Mouse (Mus musculus) right cerebral cortex, adult 18-20 months (tissue): Measurements from ENCODE around the gene Trp73.

ENCODE experiments used
- DNase-seq: peaks from one replicate; pipeline ENCODE4 v3.0.0; 2022; ENCODE audit warnings: mixed read lengths

The Trp73 gene

DNA sequence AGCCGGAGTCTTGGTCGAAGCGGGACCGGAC, at the start of gene Trp73:
Trp73 (minus strand) TSS at position 27 of the 31 bp plus-strand sequence.
- no peak for DNase-seq

- DNase-seq = no peak
These were observed 48.9 kb upstream of the Trp73 start for GRCm38 (mm10) chr4:154188948-154189347.

DNA sequence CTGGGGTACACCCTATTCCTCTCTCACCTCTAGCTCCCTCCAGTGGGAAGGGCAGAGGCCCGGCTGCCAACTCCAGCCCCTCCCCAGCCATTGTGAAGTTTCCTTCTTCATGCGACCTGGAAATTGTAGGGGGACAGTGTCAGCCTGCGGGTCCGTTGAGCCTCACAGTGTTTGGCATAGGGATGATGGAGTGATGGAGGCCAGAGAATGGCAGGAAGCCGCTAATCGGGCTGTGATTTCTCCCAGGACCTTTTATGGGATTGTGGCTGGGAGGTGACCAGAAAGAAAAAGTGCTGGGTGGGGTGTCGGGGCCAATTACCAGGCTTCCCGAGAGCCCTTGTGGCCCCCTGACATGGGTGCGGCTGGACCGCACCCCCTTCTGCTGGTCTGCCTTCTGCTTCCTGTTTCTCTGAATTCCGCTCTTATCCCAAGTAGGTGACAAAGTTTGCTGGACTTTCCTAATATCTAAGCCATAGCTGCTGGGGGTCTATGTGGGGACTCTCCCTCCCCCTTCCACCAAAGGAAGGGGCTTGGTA, 46.1 kb upstream of the Trp73 start:
- no peak for DNase-seq

- no peak for DNase-seq
These were observed 45.0 kb upstream of the Trp73 start for GRCm38 (mm10) chr4:154185001-154185400.

- no peak for DNase-seq
These were observed 43.6 kb upstream of the Trp73 start for GRCm38 (mm10) chr4:154183566-154183965.

- no peak for DNase-seq
These were observed 41.0 kb upstream of the Trp73 start for GRCm38 (mm10) chr4:154181001-154181400.

DNA sequence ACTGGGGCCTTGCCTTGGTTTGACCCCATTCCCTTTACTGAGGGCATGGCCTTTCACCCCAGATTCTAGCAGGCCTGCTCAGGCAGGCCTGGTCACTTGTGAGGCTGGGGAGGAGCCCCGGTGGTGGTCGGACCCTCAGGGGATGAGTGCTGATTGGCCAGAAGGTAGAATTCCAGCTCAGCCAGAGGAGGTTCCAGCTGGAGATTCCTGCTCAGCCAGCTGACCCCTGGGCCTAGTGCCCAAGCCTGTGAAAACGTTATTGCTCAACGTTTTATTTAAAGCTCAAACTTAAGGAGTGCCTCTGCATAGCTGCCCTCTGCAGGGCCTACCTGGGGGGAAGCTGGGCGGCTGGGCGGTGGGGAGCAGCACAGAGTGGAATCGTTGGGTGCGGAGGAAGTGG, 37.2 kb upstream of the Trp73 start:
- no peak for DNase-seq

DNA sequence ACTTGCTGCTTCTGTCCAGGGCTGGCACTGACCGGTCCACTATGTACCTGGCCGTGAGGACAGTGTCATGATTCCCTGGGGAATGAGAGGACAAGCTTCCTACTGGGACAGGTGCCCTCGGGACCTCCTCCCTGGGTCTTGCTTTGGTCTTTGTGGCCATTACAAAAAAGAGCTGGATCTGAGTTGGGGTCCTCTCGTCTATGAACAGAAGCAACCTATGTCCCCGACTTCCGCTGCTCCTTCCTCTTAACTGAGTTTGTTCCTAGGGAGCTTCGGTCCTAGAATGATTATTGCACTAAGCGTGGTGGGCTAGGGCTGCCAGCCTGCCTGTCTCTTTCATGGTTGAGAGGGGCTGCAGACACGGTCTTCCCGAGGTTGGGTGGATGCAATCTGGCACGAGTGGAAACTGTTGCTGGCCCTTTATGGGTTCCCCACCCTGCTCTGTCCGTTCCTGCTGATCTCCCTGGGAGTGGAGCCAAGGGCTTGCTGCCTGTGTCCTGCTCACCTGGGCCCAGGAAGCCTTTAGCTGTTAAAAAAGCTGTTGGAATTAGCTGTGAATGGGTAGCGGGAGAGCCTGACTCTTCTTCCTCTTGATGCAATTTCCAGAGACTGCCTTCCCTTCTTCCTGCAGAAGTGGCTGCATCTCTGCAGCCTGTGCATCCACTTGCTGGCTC, 32.1 kb upstream of the Trp73 start:
- DNase-seq = no peak

DNA sequence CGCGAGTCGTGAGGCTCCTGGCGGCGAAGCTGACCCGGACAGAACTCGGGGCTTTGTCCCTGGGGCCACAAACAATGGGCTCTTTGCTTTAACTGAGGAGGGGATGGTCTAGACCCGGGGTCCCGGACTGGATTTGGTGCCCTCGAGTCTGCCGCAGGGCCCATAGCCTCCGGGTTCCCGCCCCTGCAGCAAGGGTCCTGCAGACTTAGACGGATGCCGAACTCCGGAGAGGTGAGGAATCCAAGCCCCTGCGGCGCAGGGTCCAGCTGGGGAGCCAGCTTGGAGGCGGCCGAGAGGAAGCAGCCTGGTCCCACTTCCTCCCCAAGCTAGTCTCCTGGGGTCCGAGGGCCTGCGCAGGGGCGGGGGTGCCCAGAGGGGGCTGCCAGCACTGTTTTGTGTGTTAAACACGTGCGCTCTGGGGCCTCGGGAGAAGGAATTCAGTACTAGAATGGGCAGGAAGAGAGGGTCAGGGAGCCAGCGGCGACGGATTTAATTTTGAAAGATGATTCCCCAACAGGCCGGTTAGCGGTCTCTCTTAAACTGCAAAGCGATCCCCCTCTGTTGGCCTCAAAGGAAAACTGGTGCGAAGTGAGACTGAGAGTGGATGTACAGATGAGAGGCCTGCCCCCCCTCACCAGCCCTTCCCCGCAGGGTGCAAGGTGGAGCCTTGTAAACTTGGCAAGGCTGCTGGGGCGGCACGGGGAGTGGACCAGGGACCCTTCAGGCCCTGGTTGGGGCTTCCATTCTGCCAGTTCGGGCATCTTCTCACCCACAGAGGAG, 31.3 kb upstream of the Trp73 start:
- DNase-seq = no peak

DNA sequence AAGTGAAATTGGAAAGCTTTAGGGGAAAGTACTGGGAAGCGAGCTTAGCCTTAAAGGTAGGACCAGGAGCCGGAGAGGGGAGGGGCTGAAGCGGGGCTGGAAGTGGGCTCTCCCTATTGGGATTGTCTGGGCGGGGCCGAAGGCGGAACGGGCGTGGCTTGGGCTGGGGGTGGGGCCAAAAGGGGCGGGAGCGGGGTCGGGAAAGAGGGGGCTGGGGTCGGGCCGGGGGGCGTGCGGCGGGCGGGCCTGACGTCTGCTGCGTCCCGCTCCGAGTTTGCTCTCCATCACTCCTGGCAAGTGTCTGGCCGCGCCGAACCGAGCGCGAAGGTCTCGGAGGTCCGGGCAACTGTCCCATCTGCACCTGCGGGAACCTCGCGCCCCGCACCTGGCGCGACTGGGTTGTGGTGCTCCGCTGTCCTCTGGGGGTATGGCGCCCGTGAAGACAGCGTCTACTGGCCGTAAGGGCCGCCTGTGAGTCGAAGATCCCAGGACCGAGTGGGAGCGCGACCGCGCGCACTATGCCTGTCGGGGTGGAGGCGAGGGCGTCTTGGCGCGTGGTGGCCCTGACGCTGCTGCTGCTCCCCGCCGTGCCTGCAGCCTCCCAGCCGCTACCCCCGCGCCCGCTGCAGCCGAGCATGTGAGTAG, 30.6 kb upstream of the Trp73 start, which contains the start of gene Megf6:
Megf6 (plus strand) TSS at position 225 of the 645 bp plus-strand sequence.
- no peak for DNase-seq

DNA sequence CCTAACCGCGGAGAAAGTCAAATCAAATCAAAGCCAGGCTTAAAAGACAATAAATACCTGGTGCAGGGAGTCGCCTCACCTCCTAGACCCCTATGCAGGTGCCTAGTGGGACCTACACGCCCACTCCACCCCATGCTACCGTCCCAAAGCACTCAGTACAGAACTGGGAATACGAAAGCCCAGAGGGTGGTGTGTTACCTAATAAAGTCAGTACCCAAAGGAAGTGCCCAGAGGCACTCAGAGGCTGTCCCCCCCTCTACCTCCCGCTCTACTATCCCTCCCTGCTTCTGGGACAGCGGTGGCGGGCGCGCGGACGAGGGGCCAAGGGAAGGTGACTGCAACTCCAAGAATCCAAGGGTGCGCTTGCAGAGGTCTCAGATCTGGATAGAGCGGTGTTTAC, 30.0 kb upstream of the Trp73 start:
- DNase-seq = no peak

DNA sequence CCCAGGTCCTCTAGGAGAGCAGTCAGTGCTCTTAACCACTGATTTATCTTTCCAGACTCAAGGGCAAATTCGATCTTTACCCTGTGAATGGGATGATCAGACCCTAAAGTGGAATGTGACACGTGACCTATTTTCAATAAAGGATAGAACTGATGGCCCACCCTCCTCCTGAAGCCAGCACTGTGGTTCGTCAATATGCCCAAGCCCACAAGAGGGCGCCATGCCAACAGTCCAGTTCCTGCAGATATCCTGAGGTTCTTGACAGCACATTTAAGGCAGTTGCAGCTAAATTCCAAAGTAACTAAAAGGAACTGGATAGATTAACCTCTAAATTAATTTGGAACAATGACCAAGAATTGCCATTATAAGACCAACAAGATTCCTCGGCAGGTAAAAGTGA, 27.0 kb upstream of the Trp73 start:
- no peak for DNase-seq

GRCm38 (mm10) chr4:154163296-154163695, 23.3 kb upstream of the Trp73 start:
- DNase-seq = peak; percentile 49

GRCm38 (mm10) chr4:154160538-154161390, 20.8 kb upstream of the Trp73 start, which contains the start of gene Tprgl:
Gene Tprgl, minus strand, starts transcription at chr4:154160666.
- DNase-seq = peak; percentile 97

GRCm38 (mm10) chr4:154159961-154160537, 20.0 kb upstream of the Trp73 start:
- no peak for DNase-seq

GRCm38 (mm10) chr4:154159002-154159401, 19.0 kb upstream of the Trp73 start:
- peak; percentile 74 for DNase-seq

DNA sequence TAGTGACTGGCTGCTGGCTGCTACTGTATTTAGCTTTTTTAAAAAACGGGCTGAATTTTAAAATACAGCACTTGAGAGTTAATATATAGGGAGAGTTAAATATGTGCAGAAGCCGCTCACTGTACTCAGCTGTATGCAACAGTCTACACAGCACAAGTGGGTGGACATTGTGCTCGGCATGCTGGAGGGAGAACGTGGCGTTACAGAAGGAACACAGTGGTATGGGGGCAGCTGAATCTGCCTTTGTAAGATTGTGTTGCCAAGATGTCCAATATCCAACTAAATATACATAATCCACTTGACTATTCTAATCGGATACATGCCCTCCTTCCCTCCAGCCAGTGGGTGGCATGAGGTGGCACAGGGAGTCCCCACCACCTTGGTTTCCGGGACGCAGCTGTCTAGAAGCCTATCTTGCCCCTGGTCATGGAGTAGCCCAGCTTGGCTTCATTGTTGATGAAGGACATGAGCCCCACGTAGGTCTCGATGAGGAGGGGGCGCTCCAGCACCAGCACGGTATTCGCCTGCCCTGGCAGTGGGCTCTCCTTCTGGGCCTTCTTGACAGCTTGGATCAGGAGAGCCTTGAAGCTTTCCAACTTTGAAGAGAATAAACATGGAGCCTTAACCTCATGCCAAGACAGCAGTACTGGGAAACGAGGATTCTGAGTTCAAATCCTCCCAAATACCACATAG, 18.1 kb upstream of the Trp73 start:
- peak; percentile 53 for DNase-seq

DNA sequence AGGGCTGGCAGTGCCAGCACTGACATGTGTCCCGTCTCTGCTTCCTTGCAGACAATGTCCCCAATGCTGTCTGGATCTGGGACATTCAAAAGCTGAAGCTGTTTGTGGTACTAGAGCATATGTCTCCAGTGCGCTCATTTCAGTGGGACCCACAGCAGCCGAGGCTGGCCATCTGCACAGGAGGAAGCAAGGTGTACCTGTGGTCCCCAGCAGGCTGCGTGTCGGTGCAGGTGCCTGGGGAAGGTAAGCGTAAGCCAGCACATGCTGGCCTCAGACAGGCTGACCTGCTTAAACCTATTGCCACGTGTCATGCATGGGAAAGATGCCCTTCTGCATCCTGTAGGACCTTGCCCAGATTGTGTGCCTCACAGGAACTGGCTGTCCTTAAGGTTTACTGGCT, 16.0 kb upstream of the Trp73 start:
- DNase-seq = no peak

DNA sequence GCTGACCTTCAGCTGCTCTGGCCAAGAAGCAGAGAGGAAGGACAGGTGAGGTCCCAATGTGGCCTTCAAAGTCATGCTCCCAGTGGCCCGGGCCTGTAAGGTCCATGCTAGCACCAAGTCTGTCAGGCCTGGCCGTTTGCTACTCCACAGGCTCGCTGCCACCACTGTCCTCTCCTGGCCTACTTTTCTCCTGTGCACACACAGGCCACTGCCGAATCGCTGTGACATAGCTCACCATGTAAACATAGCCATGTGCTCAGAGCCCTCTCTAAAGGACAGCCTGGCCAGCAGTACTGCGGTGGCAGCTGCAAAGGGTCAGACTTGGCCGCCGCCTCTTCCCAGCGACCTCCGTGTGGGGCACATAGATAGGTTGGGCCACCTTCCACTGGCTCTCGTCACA, 14.1 kb upstream of the Trp73 start:
- no peak for DNase-seq

DNA sequence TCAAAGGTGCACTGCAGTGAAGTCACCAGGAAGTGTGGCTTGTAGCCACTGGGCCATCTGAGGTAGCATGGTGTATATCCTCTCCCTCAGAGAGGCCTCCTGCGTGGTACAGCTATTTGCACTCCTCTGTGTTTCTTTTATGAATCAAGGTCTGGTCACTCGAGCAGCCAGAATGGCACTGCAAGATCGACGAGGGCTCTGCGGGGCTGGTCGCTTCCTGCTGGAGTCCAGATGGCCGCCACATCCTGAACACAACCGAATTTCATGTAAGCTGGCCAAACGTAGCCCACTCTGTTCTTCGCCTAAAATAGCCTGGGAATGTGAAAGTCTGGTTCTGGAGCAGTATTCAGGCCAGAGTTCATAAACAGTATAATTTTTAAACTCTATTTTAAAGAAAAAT, 6.3 kb upstream of the Trp73 start:
- peak; percentile 31 for DNase-seq

DNA sequence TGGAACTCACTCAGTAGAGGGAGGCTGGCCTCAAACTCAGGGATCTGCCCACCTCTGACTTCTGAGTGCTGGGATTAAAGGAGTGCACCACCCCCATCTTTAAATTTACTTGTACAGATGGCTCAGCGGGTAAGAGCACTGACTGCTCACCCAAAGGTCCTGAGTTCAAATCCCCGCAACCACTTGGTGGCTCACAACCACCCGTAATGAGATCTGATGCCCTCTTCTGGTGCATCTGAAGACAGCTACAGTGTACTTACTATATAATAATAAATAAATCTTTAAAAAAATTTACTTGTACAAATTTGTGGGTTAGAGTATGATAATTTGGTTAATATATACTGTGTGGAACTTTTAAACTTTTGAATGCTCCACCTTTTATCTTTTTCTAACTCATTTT, 4.7 kb upstream of the Trp73 start:
- no peak for DNase-seq
